Mouse (Mus musculus) forebrain, postnatal 0 days (tissue): ENCODE measurements around the gene Tssk4. TPM values are rescaled to one million over a fixed set of nuclear protein-coding genes. Genes with fewer than 3 reads are reported as not detected.

Experiments
- ATAC-seq: fragments of 200-750 bp; cut with Nextera tagmentation; 2 replicates; pipeline ENCODE4 v1.8.0; 2017; ENCODE audit warnings: mild to moderate bottlenecking, moderate library complexity
- DNase-seq: peaks from one replicate; pipeline ENCODE4 v3.0.0-alpha.2; 2015
- H3K27ac ChIP-seq: fragments of 300-500 bp; sonication (generic); 2 replicates; pipeline ENCODE4 v1.5.1; 2014; ENCODE audit warnings: low read depth, mild to moderate bottlenecking, antibody characterized with exemption, low read length, moderate library complexity, mixed read lengths
- H3K27me3 ChIP-seq: fragments of 300-500 bp; sonication (generic); 2 replicates; pipeline ENCODE4 v1.6.1; 2014; ENCODE audit warnings: mild to moderate bottlenecking, low read length, mixed read lengths; ENCODE audit not compliant: insufficient read depth
- H3K36me3 ChIP-seq: fragments of 300-500 bp; sonication (generic); 2 replicates; pipeline ENCODE4 v1.6.1; 2014; ENCODE audit warnings: mild to moderate bottlenecking, moderate library complexity; ENCODE audit not compliant: insufficient read depth
- H3K4me1 ChIP-seq: fragments of 300-500 bp; sonication (generic); 2 replicates; pipeline ENCODE4 v1.6.1; 2014; ENCODE audit warnings: antibody characterized with exemption; ENCODE audit not compliant: insufficient read depth
- H3K4me2 ChIP-seq: fragments of 300-500 bp; sonication (generic); 2 replicates; pipeline ENCODE4 v1.6.1; 2014; ENCODE audit warnings: low read depth, mild to moderate bottlenecking, moderate library complexity
- H3K4me3 ChIP-seq: fragments of 300-500 bp; sonication (generic); 2 replicates; pipeline ENCODE4 v1.5.1; 2014; ENCODE audit warnings: low read depth, low read length, mixed read lengths
- H3K9ac ChIP-seq: fragments of 300-500 bp; sonication (generic); 2 replicates; pipeline ENCODE4 v1.6.1; 2014; ENCODE audit warnings: mild to moderate bottlenecking
- H3K9me3 ChIP-seq: fragments of 300-500 bp; sonication (generic); 2 replicates; pipeline ENCODE4 v1.6.1; 2016; ENCODE audit warnings: low read length
- CTCF ChIP-seq: sonication (generic); IDR thresholded peaks from 2 replicates; pipeline ENCODE4 v1.5.1; 2016; ENCODE audit warnings: antibody characterized with exemption, control low read depth, low read depth
- WGBS: fragments of 180-500 bp; shearing (Covaris S2); extraction: QIAGEN DNeasy Blood & Tissue Kit; methylation state at CpG from one replicate; pipeline ENCODE4 v1.1.7; 2014; 5-methylcytosine and 5-hydroxymethylcytosine counted together
- polyA plus RNA-seq: library from polyadenylated mRNA; unstranded; fragments of >200 nt; fragmentation: Nextera tagmentation; extraction: Ambion mirVana; gene quantifications from 2 replicates; pipeline ENCODE4 v1.2.1, GENCODE M21; 2015
- total RNA-seq: library from RNA; depleted of rRNA; stranded (reverse); fragments of >200 nt; gene quantifications from 2 replicates; pipeline ENCODE4 v1.2.3, GENCODE M21; 2014

Tssk4 gene
- total and polyA plus RNA-seq, 2 experiments from 2014 or later = 0.22 to 0.43 TPM

DNA sequence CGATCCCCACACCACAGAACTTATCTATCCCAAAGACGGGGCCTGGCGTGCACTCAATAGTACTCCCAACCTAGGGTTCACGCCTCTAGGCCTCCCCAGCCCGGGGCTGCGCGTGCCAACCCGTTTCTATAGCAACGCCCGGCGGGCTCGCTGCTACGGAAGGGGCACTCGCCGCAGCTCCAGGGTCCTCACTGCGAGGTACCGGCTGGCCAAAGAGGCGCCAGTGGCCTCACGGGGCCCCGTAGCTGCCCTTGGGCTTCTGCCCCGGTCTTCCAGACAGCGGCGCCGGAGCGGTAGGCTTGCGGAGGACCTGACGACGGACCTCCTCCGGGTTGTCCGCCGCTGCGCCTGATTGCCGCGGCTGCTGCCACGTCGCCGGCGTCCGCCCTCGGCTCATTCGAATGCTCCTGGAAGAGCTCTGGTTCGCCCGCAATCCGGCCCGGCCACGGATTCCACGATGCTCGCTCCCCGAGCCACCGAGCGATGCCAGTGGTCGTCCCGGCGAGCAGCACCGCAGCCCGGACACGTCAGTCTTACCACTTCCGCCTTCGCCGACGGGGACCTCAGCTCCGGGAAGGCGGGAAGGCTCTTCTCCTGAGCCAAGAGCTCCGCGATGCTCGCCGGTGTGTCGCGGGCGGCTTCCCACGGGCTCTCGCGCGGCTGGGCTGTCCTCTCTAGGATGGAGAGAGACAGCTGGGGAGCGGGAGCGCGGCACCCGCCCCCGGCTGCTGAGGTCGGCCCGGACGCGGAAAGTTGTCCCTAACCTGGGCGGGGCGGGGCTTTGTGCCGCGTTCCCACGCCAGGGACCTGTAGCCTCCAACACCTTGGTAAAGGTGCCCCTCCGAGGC, 6.7 kb upstream of the Tssk4 start, which contains the start of gene Tm9sf1:
Gene Tm9sf1 (minus strand): TSS at position 747 of the 848 bp plus-strand sequence.
- Histone ChIP-seq H3K4me3 (peak within 1 kb of the TSS; percentile 89), H3K27ac (peak within 1 kb of the TSS; percentile 97), H3K4me1 (peaks cover 10% of the 10 kb centered on the region), H3K9me3 (no peaks in the 10 kb centered on the region), H3K27me3 (no peaks in the 10 kb centered on the region), H3K36me3 (peaks cover 21% of the 10 kb centered on the region), H3K4me2 (peak within 1 kb of the TSS; percentile 61), H3K9ac (peak within 1 kb of the TSS; percentile 93)
- 0 out of 2 replicates have a peak, but pooled peaks have one; percentile 11 for TF ChIP-seq CTCF
- ATAC-seq = peak; percentile 90
- WGBS = 1% methylated on average over 89 of the region's 89 CpGs
- DNase-seq = peak; percentile 87

DNA sequence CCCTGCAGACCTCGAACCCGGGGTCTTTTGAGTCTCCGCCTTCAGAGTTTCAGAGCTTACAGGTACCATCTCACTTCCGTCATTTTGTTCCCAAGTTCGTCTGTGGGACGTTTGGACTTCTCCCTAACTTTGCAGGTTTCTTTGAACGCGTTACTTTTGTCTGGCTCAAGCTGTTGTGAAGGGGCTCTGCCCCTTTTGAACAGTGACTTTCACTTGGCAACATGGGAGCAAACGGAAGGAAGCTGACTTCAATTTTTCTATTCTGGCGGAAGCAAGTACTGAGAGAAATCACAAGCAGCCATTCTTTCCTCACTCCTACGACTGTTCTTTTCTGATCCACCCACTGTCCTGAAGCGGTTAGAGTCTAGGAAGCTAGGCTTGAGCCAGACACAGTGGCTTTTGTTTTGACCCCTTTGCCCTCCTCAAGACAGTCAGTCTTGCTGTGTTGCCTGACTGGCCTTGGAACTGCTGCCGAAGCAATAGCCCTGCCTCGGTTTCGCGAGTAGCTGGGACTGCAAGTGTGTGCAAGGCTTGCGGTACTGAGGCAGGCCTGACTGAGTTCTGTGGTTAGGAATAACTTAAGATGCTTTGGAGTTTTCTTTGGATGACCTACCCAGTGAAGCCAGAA, 5.6 kb upstream of the Tssk4 start:
- H3K4me3 ChIP-seq = peak overlapping the region; percentile 89
- no peak overlapping the region for H3K27ac ChIP-seq
- no peak for TF ChIP-seq CTCF
- peak overlapping the region; percentile 61 for H3K4me2 ChIP-seq
- no peaks in the 10 kb centered on the region for H3K27me3 ChIP-seq
- peaks cover 10% of the 10 kb centered on the region for H3K4me1 ChIP-seq
- peaks cover 16% of the 10 kb centered on the region for H3K36me3 ChIP-seq
- DNase-seq = no peak
- peak overlapping the region; percentile 93 for H3K9ac ChIP-seq
- no peak for ATAC-seq
- H3K9me3 ChIP-seq = no peaks in the 10 kb centered on the region
- 29% methylated on average over 17 of the region's 17 CpGs for whole genome bisulfite sequencing

DNA sequence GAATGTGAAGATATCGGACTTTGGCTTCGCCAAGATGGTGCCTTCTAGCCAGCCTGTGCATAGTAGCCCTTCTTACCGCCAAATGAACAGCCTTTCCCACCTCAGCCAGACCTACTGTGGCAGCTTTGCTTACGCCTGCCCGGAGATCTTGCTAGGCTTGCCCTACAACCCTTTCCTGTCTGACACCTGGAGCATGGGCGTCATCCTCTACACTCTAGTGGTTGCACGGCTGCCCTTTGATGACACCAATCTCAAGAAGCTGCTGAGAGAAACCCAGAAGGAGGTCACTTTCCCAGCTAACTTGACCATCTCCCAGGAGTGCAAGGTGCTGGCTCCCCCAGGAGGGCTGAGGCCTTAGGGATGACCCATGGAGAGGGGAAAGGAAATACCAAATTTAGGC, 1.5 kb downstream of the Tssk4 start:
- no peak for TF ChIP-seq CTCF
- Histone ChIP-seq H3K9me3 (no peaks in the 10 kb centered on the region), H3K9ac (no peak overlapping the region), H3K4me1 (no peaks in the 10 kb centered on the region), H3K27me3 (no peaks in the 10 kb centered on the region), H3K4me2 (no peak overlapping the region), H3K27ac (no peak overlapping the region), H3K36me3 (no peaks in the 10 kb centered on the region; the same call in 1 of the 2 replicates), H3K4me3 (no peak overlapping the region)
- WGBS = 91% methylated on average over 7 of the region's 7 CpGs
- no peak for DNase-seq
- no peak for ATAC-seq

DNA sequence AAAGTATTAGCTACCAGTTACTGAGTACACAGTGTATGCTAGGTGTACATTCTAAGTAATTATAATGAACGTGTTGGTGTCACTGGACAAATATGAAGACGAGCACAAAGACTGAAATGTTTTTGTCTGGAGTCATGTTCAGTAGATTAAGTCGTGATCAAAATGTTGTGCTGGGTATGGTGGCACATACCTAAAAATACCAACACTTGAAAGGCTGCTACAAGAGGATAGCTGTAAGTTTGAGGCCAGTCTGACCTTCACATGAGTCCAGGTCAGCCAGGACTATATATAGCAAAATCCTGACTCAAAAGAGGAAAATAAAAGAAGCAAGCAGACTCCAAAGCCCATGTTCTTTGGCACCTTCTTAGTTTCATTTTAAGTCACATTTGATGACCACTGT, 7.0 kb downstream of the Tssk4 start:
- DNase-seq (no peak), ATAC-seq (no peak)
- no peaks in the 10 kb centered on the region for H3K27me3 ChIP-seq
- no peaks in the 10 kb centered on the region for H3K9me3 ChIP-seq
- no peak overlapping the region for H3K4me3 ChIP-seq
- 0 out of 2 replicates have a peak, but pooled peaks cover 2% of the 10 kb centered on the region for H3K4me1 ChIP-seq
- H3K4me2 ChIP-seq = no peak overlapping the region
- no peak overlapping the region for H3K27ac ChIP-seq
- no peak for TF ChIP-seq CTCF
- H3K36me3 ChIP-seq = peaks cover 11% of the 10 kb centered on the region; the same call in 1 of the 2 replicates
- 89% methylated on average over 3 of the region's 3 CpGs for WGBS
- H3K9ac ChIP-seq = no peak overlapping the region

DNA sequence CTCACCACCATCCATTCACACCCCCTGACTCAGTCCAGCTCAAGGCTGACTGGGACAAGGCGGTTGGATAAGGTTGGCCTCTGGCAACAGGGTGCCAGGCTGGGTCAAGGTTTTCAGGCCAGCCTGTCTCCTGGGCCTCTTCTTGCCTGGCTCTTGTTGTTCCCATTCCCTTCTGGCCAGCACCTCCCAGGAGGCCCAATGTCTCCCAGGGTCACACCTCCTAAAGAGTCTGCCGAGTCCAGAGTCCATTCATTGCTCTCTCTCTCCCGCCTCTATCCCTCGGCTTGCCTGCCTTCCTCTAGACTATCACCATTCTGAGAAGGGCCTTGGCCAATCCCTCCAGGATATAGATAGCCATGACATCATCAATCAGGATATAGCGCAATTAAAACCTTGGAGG, 8.0 kb downstream of the Tssk4 start:
- no peak overlapping the region for H3K9ac ChIP-seq
- DNase-seq = no peak
- WGBS = 94% methylated on average over 5 of the region's 5 CpGs

DNA sequence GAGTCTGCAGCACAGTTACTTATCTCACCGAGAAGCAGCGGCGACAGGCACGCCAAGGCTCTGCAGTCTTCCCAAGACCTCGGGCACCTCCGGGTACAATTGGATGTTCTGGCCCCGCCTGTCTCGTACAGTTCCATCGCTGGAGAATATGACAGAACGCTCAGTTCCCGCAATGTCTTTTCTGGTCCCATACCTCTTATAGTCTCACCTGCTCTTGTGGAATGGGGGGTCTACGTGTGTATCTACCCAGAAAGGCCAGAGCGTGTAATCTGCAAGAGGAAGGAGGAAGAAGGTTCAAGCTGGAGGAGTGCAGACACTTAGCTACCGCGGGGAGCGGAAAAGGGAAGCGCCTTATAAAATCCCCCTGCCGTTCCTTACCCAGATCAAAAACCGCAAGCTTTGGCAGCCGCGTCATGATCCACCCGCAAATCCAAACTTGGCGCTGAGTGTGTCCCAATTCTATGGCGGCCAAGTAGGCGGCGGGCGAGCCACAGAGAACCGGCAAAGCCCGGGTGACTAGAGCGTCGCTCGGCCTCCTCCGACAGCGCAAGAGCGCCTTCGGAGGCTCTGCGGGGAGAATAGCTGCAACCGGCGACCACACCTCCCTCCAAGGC, 10.1 kb downstream of the Tssk4 start, which contains the start of gene Mdp1:
Gene Mdp1 (minus strand): TSS at position 549 of the 614 bp plus-strand sequence.
- 2% methylated on average over 39 of the region's 39 CpGs for WGBS
- Histone ChIP-seq H3K9me3 (no peaks in the 10 kb centered on the region), H3K36me3 (peaks cover 25% of the 10 kb centered on the region), H3K27ac (peak within 1 kb of the TSS; percentile 83), H3K4me3 (peak within 1 kb of the TSS; percentile 60), H3K27me3 (no peaks in the 10 kb centered on the region), H3K4me2 (peak within 1 kb of the TSS; percentile 59), H3K9ac (peak within 1 kb of the TSS; percentile 59), H3K4me1 (0 out of 2 replicates have a peak, but pooled peaks cover 2% of the 10 kb centered on the region)
- ATAC-seq (peak; percentile 99), DNase-seq (peak; percentile 92)
- TF ChIP-seq CTCF = peak; percentile 62

More for the DNA sequence above, 8.0 kb downstream of the Tssk4 start:
- no peak for TF ChIP-seq CTCF
- Histone ChIP-seq H3K27ac (no peak overlapping the region), H3K9me3 (no peaks in the 10 kb centered on the region), H3K4me3 (no peak overlapping the region), H3K36me3 (peaks cover 16% of the 10 kb centered on the region), H3K27me3 (no peaks in the 10 kb centered on the region), H3K4me1 (0 out of 2 replicates have a peak, but pooled peaks cover 2% of the 10 kb centered on the region), H3K4me2 (no peak overlapping the region)
- no peak for ATAC-seq
